Mouse (Mus musculus) mouse embryonic stem cell (cell line): ENCODE measurements at regions not wholly inside any gene's neighbourhood (a gene's known extent, or its start where the extent isn't known, plus 50 kb on each side); places are given as distances from the start of the nearest gene placed in this dataset.

Experiments
- in situ Hi-C, 2 experiments: fragments of 300-500 bp; cut with MboI; formaldehyde crosslinking; loops; 1 replicate in 1 of 2; 3 replicates in 1 of 2; pipeline ENCODE4 v1.14.3; 2019 to 2020; ENCODE audit warnings: low sequenced_read_pairs in 2 of 2, low pct_unique_long_range_greater_than_20kb in 1 of 2, mixed read lengths in 1 of 2; ENCODE audit not compliant: unreplicated experiment in 1 of 2

DNA sequence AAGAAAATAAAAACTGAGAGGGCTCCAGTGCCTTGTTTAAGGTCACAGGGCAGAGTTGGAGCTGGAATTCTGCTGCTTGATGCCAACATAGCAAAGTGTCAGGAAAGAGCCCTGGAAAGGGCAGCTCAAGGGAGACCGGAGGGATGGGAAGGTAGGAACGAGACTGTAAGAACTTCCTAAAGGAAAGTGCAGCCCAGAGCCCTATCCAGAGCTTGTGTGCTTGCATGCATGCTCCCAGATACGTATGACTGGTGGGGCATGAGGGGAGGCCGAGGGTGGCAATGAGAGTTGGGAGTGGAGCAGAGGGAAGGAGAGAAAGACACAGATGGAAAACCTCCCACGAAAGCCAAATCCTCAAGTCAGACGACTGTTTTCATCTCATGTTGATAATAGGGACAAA is 381.8 kb downstream of the Rps24 start:
- in situ Hi-C loops = no loop called here

DNA sequence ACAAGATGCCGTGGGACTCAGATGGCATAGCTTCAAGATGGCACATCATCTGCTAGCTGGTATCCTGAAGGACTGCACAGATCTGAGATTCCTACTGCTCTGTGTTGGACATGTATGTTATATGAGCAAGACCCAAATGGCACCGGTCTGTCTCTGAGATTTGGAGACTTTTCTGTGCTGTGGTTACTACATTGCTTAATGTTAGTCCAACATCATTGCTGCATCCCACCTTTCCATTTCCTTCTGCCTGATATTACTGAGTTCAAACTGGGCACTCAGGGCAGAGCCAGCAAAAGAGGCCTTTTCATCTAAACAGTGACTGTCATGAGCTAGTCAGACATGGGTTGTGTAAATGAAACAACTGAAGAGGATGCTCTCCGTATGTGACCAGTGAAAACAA is 383.3 kb downstream of the Rps24 start:
- in situ Hi-C loops = no loop called here

DNA sequence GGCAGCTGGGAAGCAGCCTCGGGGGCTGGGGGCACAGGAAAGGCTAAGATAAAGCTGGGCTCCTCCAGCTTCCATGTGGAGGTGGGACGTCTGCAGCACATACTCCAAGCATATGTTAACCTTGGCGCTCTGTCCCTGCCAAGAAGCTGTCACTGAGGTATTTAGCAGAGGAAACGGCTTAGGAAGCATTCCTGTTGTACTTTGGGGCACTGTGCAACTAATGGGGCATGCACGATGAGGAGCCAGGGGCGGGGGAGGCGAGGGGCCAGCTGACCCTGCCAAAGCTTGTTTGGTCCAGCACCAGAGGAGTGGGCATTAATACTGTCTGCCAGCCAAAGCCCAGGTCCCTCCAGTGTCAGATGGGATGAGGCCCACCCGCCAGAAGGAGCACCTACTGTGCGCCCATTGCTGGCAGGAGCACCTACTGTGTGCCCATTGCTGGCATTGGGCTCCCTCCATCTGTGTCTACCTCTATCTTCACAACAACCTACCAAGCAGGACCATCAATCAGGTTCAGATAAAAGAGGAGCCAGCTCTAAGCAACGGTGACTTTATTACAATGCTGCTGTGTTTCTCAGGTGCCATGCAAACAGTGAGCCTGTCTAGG is 384.6 kb downstream of the Rps24 start:
- in situ Hi-C loops = no loop called here

DNA sequence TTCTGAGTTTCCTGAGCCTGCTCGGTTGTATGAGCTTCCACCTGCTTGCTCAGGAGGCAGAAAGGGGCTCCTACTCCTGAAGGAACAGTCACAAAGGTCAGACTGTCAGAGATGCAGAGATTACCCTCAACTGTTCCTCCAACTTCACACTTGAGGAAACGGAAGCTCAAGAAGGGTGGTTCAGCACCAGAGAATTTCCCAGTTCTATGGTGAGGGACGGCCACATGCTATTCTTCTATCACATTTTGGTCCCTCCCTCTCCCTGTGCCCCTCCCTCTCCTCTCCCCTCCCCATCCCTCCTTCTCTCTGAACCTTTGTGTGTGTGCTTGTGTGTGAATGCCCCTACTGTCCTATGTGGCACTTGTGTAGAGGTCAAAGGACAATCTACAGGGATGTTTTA is 386.0 kb downstream of the Rps24 start:
- in situ Hi-C loops = no loop called here

DNA sequence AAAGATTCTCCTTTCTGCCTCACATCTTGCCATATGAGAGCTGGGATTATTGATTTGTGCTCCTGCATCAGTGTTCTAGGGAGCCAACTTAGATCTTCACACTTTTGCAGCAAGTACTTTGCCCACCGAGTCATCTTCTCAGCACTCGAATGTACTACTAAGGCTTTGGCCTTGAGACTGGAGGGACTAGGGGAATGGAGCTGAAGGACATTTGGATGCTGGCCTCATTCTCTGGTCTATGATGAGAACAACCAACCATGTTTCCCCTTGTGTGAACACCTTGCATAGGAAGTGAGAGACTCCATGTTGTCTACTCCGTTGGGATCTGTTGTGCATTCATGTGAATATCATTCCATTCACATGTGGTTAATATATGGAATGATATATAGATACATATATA is 386.5 kb downstream of the Rps24 start:
- in situ Hi-C loops = no loop called here

DNA sequence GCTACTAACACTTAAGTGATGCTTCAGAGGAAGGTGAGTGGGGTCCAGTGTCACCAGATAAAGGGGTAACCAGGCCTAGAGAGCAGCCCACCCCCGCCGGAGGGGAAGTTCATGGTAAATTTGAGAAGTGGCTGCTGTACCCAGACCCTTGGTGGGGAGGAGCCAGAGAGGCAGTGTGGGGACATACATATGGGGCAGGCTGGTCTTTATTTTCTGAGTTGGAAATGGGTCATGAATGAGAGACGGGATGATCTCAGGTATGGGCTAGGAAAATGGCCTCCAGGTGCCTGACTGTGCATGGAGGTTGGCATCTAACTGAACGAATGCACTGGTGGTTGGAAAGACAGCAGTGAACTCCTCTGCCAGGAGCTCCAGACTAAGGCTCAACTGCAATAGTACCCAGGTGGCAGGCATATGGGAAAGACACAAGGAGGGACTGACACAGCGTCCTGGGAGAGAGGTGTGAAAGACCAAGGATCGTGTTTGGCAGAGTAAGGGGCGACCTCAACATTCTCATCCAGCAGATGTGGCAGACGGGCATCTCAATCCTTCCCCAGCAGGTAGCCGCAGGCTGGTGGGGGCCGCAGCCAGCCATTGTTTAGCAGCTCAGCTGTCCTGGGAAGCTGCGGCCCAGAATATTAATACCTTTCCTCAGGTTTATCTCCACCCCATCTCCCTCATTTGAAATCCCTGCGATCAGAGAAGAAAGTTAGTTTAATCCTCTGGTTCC is 387.7 kb downstream of the Rps24 start:
- in situ Hi-C loops = no loop called here

DNA sequence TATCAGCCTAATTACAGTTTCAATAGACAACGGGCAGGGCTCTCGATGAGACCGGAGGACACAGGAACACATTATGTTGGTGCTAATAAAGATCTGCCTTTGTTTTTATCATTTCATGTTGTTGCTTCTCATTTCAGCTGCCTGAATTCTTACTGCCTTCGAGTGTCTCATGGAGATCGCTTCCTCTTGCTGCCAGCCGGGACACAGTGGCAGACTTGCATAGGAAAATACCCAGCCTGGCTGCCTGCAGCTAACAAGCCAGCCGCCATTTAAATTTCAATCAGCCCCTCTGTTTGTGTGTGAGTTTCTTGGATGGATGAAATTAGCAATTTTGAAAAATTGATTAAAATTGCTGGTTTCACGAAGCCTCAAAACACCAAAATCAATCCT is 388.2 kb downstream of the Rps24 start:
- in situ Hi-C loops = no loop called here

DNA sequence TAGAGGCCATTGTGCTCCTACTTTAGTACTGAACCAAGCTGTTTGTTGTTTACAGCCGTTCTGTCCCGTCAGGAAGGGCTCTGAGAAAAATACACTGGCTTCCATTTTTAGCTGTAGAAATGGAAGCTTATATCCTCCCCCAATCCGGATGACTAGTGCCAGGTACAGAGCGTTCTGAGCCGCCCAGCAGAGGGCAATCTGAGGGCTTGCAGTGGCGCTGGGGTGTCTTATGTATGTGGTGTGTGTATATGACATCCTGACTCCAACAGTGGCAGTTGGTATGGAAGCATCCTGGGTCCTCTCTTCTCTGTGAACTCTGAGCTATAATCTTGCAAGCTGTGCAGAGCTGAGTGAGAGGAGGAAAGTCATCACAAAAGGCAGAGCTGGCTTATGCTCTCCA is 389.0 kb downstream of the Rps24 start:
- in situ Hi-C loops = no loop called here

DNA sequence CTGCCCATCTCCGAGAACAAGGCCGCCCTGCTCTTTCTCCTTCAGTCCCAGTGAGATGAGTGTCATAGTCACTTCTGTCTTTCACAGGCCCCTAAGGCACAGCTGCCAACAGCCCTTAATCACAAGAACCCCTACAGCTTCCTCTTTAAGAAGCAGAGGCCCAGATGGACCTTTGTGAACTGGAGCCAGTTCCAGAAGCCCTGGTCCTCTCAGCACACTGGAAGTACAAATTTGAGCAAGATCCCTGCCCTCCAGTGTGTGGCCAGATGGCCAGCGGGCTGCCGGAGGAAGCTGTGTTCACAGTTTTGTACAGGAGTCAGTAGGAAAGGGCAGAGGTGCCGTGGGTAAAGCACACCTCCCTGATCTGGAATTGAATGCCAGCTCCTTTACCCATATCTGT is 389.6 kb downstream of the Rps24 start:
- in situ Hi-C loops = no loop called here

DNA sequence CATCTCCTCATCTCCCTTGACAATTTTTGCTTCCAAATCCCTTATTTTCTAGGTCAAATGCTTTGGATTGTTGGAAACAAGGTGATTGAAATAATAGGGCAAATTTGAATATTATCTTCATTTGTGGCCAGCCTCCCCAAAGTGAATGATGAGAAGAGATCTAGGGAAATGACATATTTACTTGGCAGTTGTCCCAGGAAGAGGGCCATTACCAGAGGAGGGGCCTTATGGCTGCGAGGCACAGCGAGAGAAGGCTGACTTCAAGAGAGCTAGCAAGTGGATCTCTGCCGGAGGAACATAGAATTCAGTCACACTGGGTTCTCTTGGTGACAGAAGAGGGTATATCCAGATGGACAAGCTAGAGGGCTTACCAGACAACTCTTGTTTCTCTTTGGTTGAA is 390.9 kb downstream of the Rps24 start:
- in situ Hi-C loops = no loop called here

DNA sequence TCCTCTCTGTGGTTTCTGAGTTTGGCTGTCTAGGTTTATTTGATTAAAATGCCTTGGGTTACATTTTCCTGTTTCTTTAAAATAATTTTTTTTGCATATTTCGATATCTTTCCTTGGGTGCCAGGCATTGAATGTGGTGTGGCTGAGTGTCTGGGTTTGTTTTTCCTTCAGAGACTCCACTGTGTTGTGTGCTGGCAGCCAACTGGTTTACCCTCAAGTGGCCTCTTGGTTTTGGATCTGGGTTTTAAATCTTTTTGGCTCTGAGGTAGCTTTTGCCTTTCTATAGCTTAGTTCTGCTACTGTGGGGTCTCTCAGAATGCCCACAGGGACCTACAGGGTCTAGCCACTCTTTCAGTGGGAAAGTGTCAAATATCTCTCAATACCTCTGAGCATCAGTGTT is 399.2 kb downstream of the Rps24 start:
- in situ Hi-C loops = no loop called here

DNA sequence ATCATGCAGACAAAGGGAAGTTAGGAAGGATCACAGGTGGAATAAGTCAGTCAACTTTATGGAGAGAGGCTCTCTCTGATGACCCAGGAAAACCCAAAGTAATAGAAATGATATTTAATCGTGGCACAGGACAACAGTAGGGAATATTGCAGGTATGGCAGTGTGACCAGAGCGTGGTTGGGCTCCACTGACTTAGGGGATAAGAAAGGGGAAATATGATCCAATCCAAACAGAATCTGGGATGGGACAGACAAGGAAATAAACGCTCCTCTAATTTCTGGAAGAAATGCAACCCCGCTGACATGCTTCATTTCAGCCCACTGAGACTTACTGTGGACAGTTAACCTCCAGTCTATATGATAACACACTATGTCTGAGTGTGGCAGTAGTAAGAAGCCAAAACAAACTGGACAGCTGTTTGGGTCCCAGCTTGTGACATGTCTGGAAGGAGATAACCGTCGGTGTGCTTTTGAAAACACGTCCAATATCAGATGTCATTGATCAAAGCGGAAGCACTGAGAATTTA is 400.0 kb downstream of the Rps24 start:
- in situ Hi-C loops = no loop called here

DNA sequence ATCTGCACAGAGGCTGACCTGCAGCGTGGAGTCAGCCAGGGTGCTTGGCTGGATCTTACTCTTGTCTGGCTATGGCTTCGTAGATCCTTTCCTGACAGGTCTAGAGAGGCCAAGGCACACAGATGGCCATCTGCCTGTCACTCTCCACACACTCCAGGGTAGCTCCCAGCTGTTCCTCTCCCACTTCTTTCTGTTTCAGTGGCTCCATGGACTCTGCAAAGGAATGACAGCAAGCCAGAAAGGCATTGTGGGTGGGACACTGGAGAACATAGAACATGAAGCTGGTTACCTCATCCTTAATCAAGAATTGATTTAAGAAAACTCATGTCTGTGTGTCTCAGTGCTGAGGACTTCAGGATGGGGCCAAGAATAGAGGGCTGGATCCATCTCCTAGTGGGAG is 403.9 kb downstream of the Rps24 start:
- in situ Hi-C loops = no loop called here

DNA sequence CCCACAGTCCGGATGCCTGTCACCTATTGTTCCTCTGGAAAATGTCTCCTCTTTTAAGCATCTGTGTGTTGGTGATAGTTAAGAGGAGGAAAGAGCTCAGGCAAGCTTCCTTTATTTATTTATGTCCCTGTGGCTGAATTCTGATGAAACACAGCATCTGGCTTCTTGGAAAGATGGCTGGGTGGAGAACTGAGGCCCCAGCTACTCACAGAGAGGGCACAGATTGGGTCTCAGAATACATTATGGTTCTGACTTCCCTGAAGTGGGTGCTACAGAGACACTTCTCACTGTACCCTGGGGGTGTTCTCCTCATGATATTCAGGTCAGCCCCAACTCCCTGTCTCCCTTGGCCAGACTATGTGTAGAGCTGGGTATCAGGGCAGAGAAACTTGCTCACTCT is 408.3 kb downstream of the Rps24 start:
- in situ Hi-C loops = no loop called here

DNA sequence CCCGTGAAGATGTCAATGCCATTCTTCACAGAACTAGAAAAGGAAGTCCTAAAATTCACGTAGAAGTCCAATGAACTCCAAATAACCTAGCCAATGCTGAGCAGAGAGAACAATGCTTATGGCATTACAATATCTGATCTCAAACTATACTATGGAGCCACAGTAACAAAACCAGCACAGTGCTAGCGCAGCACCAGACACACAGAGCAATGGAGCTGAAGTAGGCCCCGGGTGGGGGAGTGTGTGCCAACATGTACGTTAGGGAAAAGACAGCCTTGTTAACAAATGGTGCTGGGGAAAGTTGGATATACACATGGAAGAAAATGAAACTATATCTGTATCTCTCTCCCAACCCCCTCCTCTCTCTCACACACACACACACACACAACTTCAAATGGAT is 409.8 kb downstream of the Rps24 start:
- in situ Hi-C loops = no loop called here

DNA sequence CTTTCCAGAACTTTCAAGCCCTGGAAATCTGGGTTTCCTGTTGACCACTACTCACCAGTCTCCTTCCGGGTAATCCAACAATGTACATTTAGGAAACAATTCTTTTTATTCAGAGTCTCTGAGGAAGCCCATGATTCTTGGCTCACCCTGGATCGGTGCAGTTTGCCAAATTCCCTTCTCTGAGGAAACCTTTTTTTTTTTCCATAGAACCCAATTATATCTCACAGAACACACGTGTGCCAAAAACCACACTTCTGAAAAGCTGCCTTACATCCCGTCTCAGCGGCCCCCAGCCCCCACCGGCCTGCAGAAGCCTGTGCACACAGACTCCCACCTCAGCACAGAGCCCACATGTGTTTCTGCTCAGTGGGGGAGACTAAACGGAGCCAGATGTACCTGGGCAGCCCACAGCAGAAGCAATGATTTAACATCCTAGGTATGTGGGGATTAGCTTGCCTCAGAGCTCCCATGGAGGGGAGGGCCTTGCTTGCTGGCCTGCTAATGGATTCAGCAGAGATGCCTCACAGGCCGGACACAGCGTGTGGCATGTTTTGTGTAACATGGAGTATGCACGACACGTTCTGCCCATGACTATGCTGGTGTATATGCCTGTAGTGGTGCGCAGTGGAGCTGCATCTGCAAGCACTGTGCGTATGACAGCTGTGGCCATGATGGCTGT is 413.7 kb downstream of the Rps24 start:
- in situ Hi-C loops = no loop called here

DNA sequence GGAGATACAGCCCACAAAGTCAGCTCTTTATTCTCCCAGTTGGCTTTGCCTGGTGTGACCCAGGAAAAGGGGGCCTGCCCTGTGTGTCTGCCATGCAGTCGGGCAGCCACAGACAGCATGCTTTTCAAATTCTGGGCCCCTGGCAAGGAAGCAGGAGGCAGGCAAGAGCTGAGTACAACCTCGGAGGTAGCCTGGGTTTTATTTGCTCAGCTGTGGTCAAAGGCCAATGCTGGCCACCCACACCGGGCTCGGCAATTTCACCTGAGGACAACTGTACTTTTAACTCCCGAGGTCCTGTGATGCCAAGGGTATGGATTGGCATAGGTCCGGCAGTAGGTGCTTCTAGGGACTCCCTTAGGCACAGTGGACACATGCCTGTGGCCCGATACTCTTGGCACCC is 414.8 kb downstream of the Rps24 start:
- in situ Hi-C loops = no loop called here

DNA sequence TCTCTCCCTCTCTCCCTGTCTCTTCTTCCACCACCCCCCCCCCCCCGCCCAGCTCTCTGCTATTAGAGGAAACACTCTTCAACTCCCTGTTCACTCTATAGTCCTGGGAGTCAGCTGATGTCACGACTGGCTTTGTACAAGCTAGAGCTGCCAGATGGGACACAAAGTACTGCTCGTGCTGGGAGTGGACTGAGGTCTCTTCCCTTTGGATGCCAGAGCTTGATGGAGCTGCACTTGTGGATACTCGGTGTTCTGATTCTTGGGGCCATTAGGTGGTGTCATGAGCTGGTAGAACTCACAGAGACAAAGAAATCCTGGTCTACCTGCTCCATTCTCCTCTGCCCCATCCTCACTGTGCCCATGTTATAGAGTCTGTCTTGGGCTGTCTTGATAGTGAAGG is 415.9 kb downstream of the Rps24 start:
- in situ Hi-C loops = no loop called here

DNA sequence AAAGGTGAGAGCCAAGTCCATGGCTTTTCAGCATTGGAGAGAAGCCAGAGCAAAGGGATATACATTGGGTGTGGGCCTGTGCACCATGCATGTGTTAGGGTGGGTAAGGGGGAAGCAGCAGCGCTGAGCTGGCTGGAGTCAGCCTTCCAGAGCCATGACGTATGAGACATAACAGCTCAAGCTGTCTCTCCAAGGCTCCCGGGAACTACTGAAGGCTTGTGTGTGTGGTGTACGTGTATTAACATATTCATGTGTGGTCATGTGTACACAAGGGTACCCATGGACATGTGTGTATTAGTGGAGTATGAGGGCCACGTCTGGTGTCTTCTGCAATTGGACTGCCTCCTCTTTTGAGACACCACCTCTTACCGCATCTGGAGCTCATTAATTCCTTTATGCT is 417.8 kb downstream of the Rps24 start:
- in situ Hi-C loops = no loop called here

DNA sequence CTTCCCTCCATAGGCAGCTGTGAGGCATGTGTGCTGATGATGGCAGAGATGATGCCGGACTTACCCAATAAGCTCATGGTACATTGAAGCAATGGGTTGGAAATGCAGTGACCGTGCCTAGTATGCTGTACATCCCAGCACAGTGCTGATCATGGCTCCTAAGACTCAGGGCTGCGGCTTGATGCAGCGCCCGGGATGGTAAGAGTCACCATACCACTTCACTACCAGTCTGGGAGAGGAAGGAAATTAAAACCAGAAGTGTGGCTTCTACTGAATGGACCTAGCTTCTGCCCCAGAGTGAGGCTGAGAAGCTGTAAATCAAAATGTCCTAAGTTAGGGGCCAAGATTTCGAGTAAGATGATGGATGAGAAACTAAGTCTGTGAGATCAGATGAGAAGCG is 420.0 kb downstream of the Rps24 start:
- in situ Hi-C loops = no loop called here
